Mouse (Mus musculus) G1E (cell line): Measurements from ENCODE around the gene Rnf2.

Source experiments
- CTCF ChIP-seq: IDR thresholded peaks from 2 replicates; pipeline ENCODE4 v1.5.1; 2012; ENCODE audit warnings: low read depth, low read length, inconsistent platforms, mixed read lengths
- GATA1 ChIP-seq: IDR thresholded peaks from 2 replicates; pipeline ENCODE4 v1.6.1; 2012; ENCODE audit warnings: borderline replicate concordance, low read length, inconsistent platforms, mixed read lengths
- GATA2 ChIP-seq: IDR thresholded peaks from 2 replicates; pipeline ENCODE4 v1.6.1; 2012; ENCODE audit warnings: low read depth, low read length, inconsistent platforms, borderline replicate concordance
- POLR2AphosphoS5 ChIP-seq: IDR thresholded peaks from 2 replicates; pipeline ENCODE4 v1.6.1; 2012; ENCODE audit warnings: low read depth, low read length, inconsistent platforms; ENCODE audit not compliant: insufficient replicate concordance
- TAL1 ChIP-seq: conservative IDR thresholded peaks from 2 replicates; pipeline ENCODE4 v1.6.1; 2012; ENCODE audit warnings: low read depth, low read length, inconsistent platforms, mixed read lengths

DNA sequence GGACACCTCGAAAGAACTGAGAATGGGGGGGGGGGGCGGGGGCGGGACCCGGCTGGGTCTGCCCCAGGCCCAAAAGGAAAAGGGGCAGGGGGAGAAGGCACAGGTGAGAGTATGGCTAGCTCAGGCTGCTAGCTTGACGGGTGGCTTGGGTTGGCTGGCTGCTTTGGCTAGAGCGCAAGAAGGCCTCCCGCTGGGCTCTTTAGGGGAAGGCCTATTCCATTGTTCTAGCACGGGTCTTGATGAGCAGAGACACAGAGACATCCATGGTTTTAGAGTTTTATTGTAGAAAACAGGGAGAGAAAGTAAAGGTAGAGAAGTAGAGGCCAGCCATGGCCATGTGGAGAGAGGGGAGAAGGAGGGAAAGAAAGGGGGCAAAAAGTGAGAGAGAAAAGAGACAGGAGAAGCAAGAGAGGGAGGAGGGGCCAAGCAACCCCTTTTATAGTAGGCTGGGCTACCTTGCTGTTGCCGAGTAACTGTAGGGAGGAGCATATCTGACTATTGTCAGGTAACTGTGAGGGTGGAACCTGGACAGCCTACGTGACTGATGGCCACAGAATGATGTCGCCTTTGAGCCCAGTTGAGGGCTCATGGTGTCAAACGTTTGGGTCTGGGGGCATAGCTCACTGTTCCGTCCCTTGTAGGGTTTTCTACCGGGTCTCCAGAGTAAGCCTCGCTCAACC, 17.0 kb upstream of the Rnf2 start:
- TF ChIP-seq CTCF (no peak), GATA1 (no peak), TAL1 (no peak), GATA2 (no peak), POLR2AphosphoS5 (no peak)
